Mouse (Mus musculus): ENCODE measurements around the gene Pycard.
"Not testable (repeated sequence)": the region's sequence is repeated elsewhere in the genome, so short reads cannot be mapped to it uniquely, and the experiment has no call there.

Gene Pycard

GRCm38 (mm10) chr7:127980606-127981005 lies 13.1 kb downstream of the Pycard start:
- no peaks in the 10 kb centered on the region for H3K27me3 ChIP-seq (ENCODE audit: control insufficient read depth, insufficient read depth, low read length, poor library complexity, severe bottlenecking)
- H3K36me3 ChIP-seq (ENCODE audit: control insufficient read depth, insufficient read depth, low read length, poor library complexity, severe bottlenecking), result peaks cover 37% of the 10 kb centered on the region
- DNase-seq (ENCODE audit: low read depth, low spot score), result no peak

- H3K27me3 ChIP-seq (ENCODE audit: control insufficient read depth, insufficient read depth, low read length, poor library complexity, severe bottlenecking), result no peaks in the 10 kb centered on the region
Observed at GRCm38 (mm10) chr7:127978856-127979255, 14.8 kb downstream of the Pycard start.

GRCm38 (mm10) chr7:127974413-127974930 lies 19.2 kb downstream of the Pycard start:
- no peak for DNase-seq (ENCODE audit: low read depth, low spot score)
- peaks cover 52% of the 10 kb centered on the region for H3K36me3 ChIP-seq (ENCODE audit: control insufficient read depth, insufficient read depth, low read length, poor library complexity, severe bottlenecking)
- H3K27me3 ChIP-seq (ENCODE audit: control insufficient read depth, insufficient read depth, low read length, poor library complexity, severe bottlenecking), result no peaks in the 10 kb centered on the region

More at GRCm38 (mm10) chr7:127978856-127979255, 14.8 kb downstream of the Pycard start:
- no peak for DNase-seq (ENCODE audit: low read depth, low spot score)
- H3K36me3 ChIP-seq (ENCODE audit: control insufficient read depth, insufficient read depth, low read length, poor library complexity, severe bottlenecking), result peaks cover 42% of the 10 kb centered on the region

- DNase-seq (ENCODE audit: low read depth, low spot score), result no peak
- no peaks in the 10 kb centered on the region for H3K27me3 ChIP-seq (ENCODE audit: control insufficient read depth, insufficient read depth, low read length, poor library complexity, severe bottlenecking)
- H3K36me3 ChIP-seq (ENCODE audit: control insufficient read depth, insufficient read depth, low read length, poor library complexity, severe bottlenecking), result peaks cover 20% of the 10 kb centered on the region
Observed at GRCm38 (mm10) chr7:127967922-127968828, 25.5 kb downstream of the Pycard start.

GRCm38 (mm10) chr7:127967004-127967921 lies 26.4 kb downstream of the Pycard start, which contains the start of gene Fus:
Gene Fus (plus strand): TSS chr7:127967457.
- peaks cover 14% of the 10 kb centered on the region for H3K36me3 ChIP-seq (ENCODE audit: control insufficient read depth, insufficient read depth, low read length, poor library complexity, severe bottlenecking)
- DNase-seq (ENCODE audit: low read depth, low spot score), result peak; percentile 96

GRCm38 (mm10) chr7:127966371-127966918 lies 27.2 kb downstream of the Pycard start:
- DNase-seq (ENCODE audit: low read depth, low spot score), result no peak
- H3K36me3 ChIP-seq (ENCODE audit: control insufficient read depth, insufficient read depth, low read length, poor library complexity, severe bottlenecking), result peaks cover 10% of the 10 kb centered on the region
- no peaks in the 10 kb centered on the region for H3K27me3 ChIP-seq (ENCODE audit: control insufficient read depth, insufficient read depth, low read length, poor library complexity, severe bottlenecking)

More at GRCm38 (mm10) chr7:127967004-127967921, 26.4 kb downstream of the Pycard start, which contains the start of gene Fus:
- no peaks in the 10 kb centered on the region for H3K27me3 ChIP-seq (ENCODE audit: control insufficient read depth, insufficient read depth, low read length, poor library complexity, severe bottlenecking)

GRCm38 (mm10) chr7:127959364-127959763 lies 34.3 kb downstream of the Pycard start:
- no peak for DNase-seq (ENCODE audit: low read depth, low spot score)
- Histone ChIP-seq H3K27me3 (ENCODE audit: control insufficient read depth, insufficient read depth, low read length, poor library complexity, severe bottlenecking) (no peaks in the 10 kb centered on the region), H3K36me3 (ENCODE audit: control insufficient read depth, insufficient read depth, low read length, poor library complexity, severe bottlenecking) (no peaks in the 10 kb centered on the region)

- Histone ChIP-seq H3K27me3 (ENCODE audit: control insufficient read depth, insufficient read depth, low read length, poor library complexity, severe bottlenecking) (no peaks in the 10 kb centered on the region), H3K36me3 (ENCODE audit: control insufficient read depth, insufficient read depth, low read length, poor library complexity, severe bottlenecking) (no peaks in the 10 kb centered on the region)
- peak; percentile 26 for DNase-seq (ENCODE audit: low read depth, low spot score)
Observed at GRCm38 (mm10) chr7:127952864-127953581, 40.6 kb downstream of the Pycard start.

GRCm38 (mm10) chr7:127946470-127947023 lies 47.1 kb downstream of the Pycard start, which contains the start of gene Prss36:
Gene Prss36 (minus strand): TSS chr7:127946725.
- Histone ChIP-seq H3K36me3 (ENCODE audit: control insufficient read depth, insufficient read depth, low read length, poor library complexity, severe bottlenecking) (no peaks in the 10 kb centered on the region), H3K27me3 (ENCODE audit: control insufficient read depth, insufficient read depth, low read length, poor library complexity, severe bottlenecking) (no peaks in the 10 kb centered on the region)
- no peak for DNase-seq (ENCODE audit: low read depth, low spot score)

- no peaks in the 10 kb centered on the region for H3K36me3 ChIP-seq (ENCODE audit: control insufficient read depth, insufficient read depth, low read length, poor library complexity, severe bottlenecking)
- H3K27me3 ChIP-seq (ENCODE audit: control insufficient read depth, insufficient read depth, low read length, poor library complexity, severe bottlenecking), result no peaks in the 10 kb centered on the region
- DNase-seq (ENCODE audit: low read depth, low spot score), result no peak
Observed at GRCm38 (mm10) chr7:127944614-127945013, 49.1 kb downstream of the Pycard start.

GRCm38 (mm10) chr7:127942097-127942496 lies 51.6 kb downstream of the Pycard start:
- DNase-seq (ENCODE audit: low read depth, low spot score), result peak; percentile 55
- not testable (repeated sequence) for H3K27me3 ChIP-seq (ENCODE audit: control insufficient read depth, insufficient read depth, low read length, poor library complexity, severe bottlenecking); H3K36me3 ChIP-seq (ENCODE audit: control insufficient read depth, insufficient read depth, low read length, poor library complexity, severe bottlenecking)

Measured in splenic B cell, adult 2 months (primary cell).